Mouse (Mus musculus) liver, postnatal 0 days (tissue): ENCODE results near the gene Kctd17. TPM values are rescaled to one million over a fixed set of nuclear protein-coding genes. Genes with fewer than 3 reads are reported as not detected.

Experiments used
- ATAC-seq: fragments of 200-750 bp; cut with Nextera tagmentation; 2 replicates; pipeline ENCODE4 v1.8.0; 2017; ENCODE audit warnings: mild to moderate bottlenecking, moderate library complexity
- DNase-seq: peaks from one replicate; pipeline ENCODE4 v3.0.0-alpha.2; 2016
- H3K27ac ChIP-seq: fragments of 300-500 bp; sonication (generic); 2 replicates; pipeline ENCODE4 v1.5.1; 2014; ENCODE audit warnings: antibody characterized with exemption, moderate library complexity, mild to moderate bottlenecking, low read depth
- H3K27me3 ChIP-seq: fragments of 300-500 bp; sonication (generic); 2 replicates; pipeline ENCODE4 v1.6.1; 2014; ENCODE audit warnings: low read length, control low read depth, mixed read lengths; ENCODE audit not compliant: insufficient read depth
- H3K36me3 ChIP-seq: fragments of 300-500 bp; sonication (generic); replicated peaks from 2 replicates; pipeline ENCODE4 v1.6.1; 2014; ENCODE audit warnings: mild to moderate bottlenecking, control low read depth, low read length, moderate library complexity, mixed read lengths; ENCODE audit not compliant: insufficient read depth
- H3K4me1 ChIP-seq: fragments of 300-500 bp; sonication (generic); 2 replicates; pipeline ENCODE4 v1.6.1; 2014; ENCODE audit warnings: antibody characterized with exemption, mild to moderate bottlenecking, control low read depth; ENCODE audit not compliant: insufficient read depth
- H3K4me2 ChIP-seq: fragments of 300-500 bp; sonication (generic); 2 replicates; pipeline ENCODE4 v1.6.1; 2014; ENCODE audit warnings: low read depth, mild to moderate bottlenecking, low read length, moderate library complexity, mixed read lengths
- H3K4me3 ChIP-seq: fragments of 300-500 bp; sonication (generic); 2 replicates; pipeline ENCODE4 v1.5.1; 2014; ENCODE audit warnings: low read depth, low read length
- H3K9ac ChIP-seq: fragments of 300-500 bp; sonication (generic); replicated peaks from 2 replicates; pipeline ENCODE4 v1.6.1; 2014; ENCODE audit warnings: mild to moderate bottlenecking, moderate library complexity
- H3K9me3 ChIP-seq: fragments of 300-500 bp; sonication (generic); 2 replicates; pipeline ENCODE4 v1.6.1; 2016; ENCODE audit warnings: mild to moderate bottlenecking, control low read depth, low read length, mixed read lengths
- CTCF ChIP-seq: sonication (generic); IDR thresholded peaks from 2 replicates; pipeline ENCODE4 v1.5.1; 2016; ENCODE audit warnings: antibody characterized with exemption, low read depth
- EP300 ChIP-seq: IDR thresholded peaks from 2 replicates; pipeline ENCODE4 v1.6.1; 2016; ENCODE audit warnings: antibody characterized with exemption, low read depth, mild to moderate bottlenecking
- WGBS: fragments of 180-500 bp; shearing (Covaris S2); extraction: QIAGEN DNeasy Blood & Tissue Kit; methylation state at CpG from one replicate; pipeline ENCODE4 v1.1.7; 2014; ENCODE audit not compliant: insufficient replicate concordance; 5-methylcytosine and 5-hydroxymethylcytosine counted together
- polyA plus RNA-seq: library from polyadenylated mRNA; unstranded; fragments of >200 nt; fragmentation: Nextera tagmentation; extraction: Ambion mirVana; gene quantifications from 2 replicates; pipeline ENCODE4 v1.2.1, GENCODE M21; 2015

The Kctd17 gene
- polyA plus RNA-seq, 1 experiment from 2014 or later: 6.0 TPM

DNA sequence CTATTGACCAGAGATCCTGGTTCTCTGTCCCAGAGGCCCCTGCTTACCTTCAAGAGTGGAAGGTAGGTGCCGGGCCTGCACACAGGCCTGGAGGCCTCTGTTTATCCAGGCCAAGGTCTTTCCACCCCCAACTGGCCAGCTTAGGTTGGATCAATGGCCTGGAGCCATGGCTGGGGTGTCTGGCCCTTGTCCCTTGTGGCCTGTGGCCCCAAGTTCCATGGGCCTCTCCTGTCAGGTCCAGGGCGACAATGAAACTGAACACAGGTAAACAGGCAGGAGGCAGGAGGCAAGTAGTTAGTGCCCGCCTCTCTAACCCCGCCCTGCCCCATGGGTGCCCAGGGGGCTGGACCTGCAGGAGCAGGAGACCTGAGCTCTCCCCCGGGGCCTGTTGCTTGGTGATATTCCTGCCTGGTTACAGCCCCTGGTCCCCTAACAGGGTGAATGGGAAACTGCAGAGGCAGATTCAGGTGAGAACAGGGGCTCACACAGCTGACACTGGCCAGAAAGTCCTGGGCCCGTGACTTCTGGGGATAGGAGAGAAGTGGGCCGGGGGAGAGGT, 40.1 kb downstream of the Kctd17 start, which contains the start of gene Tmprss6:
TSS of gene Tmprss6 (minus strand) at position 256 of the 559 bp plus-strand sequence.
- Histone ChIP-seq H3K4me1 (peaks cover 11% of the 10 kb centered on the region), H3K36me3 (no peaks in the 10 kb centered on the region), H3K4me2 (peak within 1 kb of the TSS; percentile 67), H3K27ac (peak within 1 kb of the TSS; percentile 90), H3K4me3 (peak within 1 kb of the TSS; percentile 43), H3K9me3 (no peaks in the 10 kb centered on the region), H3K9ac (peak within 1 kb of the TSS; percentile 68), H3K27me3 (no peaks in the 10 kb centered on the region)
- TF ChIP-seq CTCF (no peak), EP300 (no peak)
- ATAC-seq (peak; percentile 85), DNase-seq (peak; percentile 76)
- WGBS: 64% methylated on average over 7 of the region's 7 CpGs

DNA sequence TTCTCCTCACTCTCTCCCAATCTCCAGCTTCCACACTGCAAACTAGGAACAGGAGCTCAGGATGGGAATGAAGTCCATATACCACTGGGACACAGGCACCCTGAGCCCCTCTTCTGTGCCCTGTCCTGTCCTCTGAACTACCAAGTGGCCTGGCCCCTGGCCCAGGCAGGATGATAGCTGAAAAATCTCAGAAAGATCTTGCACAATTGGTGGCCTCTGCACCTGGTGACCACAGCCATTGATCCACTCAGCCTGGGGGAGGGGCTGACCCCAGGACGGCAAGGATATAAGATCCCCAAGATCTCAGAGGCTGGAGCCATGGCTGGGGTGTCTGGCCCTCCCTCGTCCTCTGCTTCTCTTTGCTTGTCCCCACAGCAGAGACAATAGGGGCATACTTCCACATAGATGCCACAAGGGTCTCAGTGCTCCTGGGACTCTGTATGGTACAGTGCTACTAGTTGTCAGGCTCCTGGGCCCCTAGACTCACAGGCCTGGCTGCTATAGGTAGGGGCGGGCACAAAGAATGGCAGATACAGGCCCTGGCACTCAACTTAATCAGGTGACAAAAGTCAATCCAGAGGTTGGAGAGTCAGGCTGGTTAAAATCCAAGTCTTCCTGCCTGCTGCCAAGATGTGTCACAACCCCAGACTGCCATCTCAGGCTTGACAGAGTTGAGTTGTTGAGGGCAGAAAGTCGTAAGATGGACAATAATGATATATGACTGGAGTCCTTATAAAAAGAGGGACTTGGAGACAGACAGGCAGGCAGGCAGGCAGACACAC, 42.3 kb downstream of the Kctd17 start:
- WGBS: 50% methylated on average over 4 of the region's 4 CpGs
- peak; percentile 73 for ATAC-seq

DNA sequence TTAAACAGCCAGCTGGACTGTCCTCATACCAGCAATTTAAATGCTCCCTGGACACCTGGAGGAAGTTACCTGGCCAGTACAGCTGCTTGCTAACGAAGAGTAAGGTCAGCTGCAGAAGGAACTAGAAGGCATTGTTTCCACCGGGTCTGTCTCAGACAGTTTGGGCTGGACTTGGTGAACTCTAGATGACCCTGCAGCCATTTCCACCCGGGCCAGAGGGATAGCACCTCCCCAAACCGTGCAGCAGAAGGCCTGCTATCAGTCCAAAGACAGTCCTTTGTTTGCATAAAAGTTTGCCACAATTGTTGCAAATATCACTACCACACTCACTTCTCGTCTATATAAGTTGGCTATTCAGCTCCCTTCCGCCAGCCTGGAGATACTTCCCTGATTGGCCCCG, 43.5 kb downstream of the Kctd17 start:
- H3K9ac ChIP-seq: no peak overlapping the region
- H3K4me2 ChIP-seq: no peak overlapping the region
- peaks cover 11% of the 10 kb centered on the region for H3K4me1 ChIP-seq
- no peaks in the 10 kb centered on the region for H3K36me3 ChIP-seq
- 33% methylated on average over 7 of the region's 7 CpGs for WGBS
- ATAC-seq: no peak
- H3K4me3 ChIP-seq: no peak overlapping the region
- TF ChIP-seq EP300 (no peak), CTCF (no peak)
- DNase-seq: no peak
- no peaks in the 10 kb centered on the region for H3K27me3 ChIP-seq
- no peak overlapping the region for H3K27ac ChIP-seq
- H3K9me3 ChIP-seq: no peaks in the 10 kb centered on the region

More for the DNA sequence above, 42.3 kb downstream of the Kctd17 start:
- Histone ChIP-seq H3K27me3 (no peaks in the 10 kb centered on the region), H3K27ac (peak overlapping the region; percentile 82), H3K4me1 (peaks cover 11% of the 10 kb centered on the region), H3K9ac (no peak overlapping the region), H3K9me3 (no peaks in the 10 kb centered on the region), H3K4me3 (no peak overlapping the region), H3K36me3 (no peaks in the 10 kb centered on the region), H3K4me2 (no peak overlapping the region)
- peak; percentile 81 for DNase-seq
- TF ChIP-seq CTCF (no peak), EP300 (peak; percentile 76; the same call in 1 of the 2 replicates)

DNA sequence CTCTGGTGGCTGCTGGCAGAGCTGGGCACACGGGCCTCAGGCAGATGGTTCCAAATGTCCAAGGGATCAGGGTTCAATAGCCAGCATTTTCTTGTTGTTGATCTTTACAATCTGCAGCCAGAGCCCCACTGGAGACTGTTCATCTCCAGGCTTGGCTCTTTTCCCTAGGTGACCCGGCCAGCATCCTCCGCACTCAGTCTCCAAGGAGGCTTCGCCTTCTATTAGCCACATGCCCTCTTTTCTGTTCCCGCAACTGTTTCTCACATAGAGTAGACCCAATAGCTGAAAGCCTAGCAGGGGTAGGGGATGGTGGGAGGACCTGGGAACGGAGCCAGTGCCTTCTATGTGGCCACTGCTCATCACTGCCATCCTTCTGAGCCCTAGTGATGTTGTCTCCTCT, 45.1 kb downstream of the Kctd17 start:
- Histone ChIP-seq H3K4me2 (no peak overlapping the region), H3K4me1 (peaks cover 11% of the 10 kb centered on the region)
- WGBS: 72% methylated on average over 6 of the region's 6 CpGs

DNA sequence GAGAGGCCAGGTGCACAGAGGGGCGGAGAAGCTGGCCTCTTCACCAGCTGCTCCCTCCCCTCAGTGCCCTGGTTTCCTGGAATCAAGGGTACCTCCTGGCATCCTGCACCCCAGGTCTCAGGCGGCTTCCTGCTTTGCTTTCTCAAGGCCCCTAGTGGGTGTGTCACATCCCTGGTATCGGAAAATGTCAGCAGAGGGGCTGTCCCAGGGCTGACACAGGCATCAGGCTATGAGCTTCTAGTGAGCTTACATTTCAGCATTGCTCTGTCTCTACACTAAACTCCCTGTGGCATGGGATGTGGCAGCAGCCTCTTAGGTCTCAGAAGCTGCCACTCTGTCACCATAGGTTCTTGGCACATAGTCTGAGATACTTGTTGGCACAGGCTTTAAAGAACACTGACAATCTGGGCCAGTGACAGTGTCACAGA, 47.3 kb downstream of the Kctd17 start:
- Histone ChIP-seq H3K4me3 (no peak overlapping the region), H3K27ac (no peak overlapping the region), H3K9me3 (no peaks in the 10 kb centered on the region), H3K36me3 (no peaks in the 10 kb centered on the region), H3K9ac (no peak overlapping the region), H3K4me2 (no peak overlapping the region), H3K4me1 (peaks cover 4% of the 10 kb centered on the region), H3K27me3 (no peaks in the 10 kb centered on the region)
- no peak for DNase-seq
- ATAC-seq: no peak
- no peak for TF ChIP-seq EP300
- no peak for TF ChIP-seq CTCF
- 48% methylated on average over 3 of the region's 3 CpGs for WGBS

More for the DNA sequence above, 45.1 kb downstream of the Kctd17 start:
- H3K36me3 ChIP-seq: no peaks in the 10 kb centered on the region
- no peak overlapping the region for H3K9ac ChIP-seq
- DNase-seq (no peak), ATAC-seq (no peak)
- no peak overlapping the region for H3K27ac ChIP-seq
- no peak overlapping the region for H3K4me3 ChIP-seq
- H3K27me3 ChIP-seq: no peaks in the 10 kb centered on the region
- H3K9me3 ChIP-seq: no peaks in the 10 kb centered on the region
- TF ChIP-seq CTCF (no peak), EP300 (no peak)

DNA sequence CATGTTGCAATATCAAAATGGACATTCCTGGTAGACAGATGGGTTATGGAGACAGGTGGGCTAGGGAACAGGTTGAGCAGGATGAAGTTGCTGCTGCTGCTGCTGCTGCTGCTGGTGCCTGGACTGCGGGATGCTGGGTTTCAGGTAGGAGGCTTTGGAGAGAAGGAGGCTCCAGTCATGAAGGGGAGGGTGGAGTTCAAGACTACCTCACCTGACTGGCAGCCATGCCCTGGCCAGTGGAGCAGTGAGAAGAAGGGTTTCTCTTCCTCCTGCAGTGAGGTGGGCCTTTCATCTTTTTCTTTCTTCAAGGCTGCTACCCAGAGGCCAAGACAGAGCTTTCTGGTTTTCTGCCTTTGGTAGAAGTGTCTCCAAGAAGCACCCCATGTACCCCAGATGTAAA, 48.5 kb downstream of the Kctd17 start:
- WGBS: 72% methylated on average over 1 of the region's 1 CpGs
- no peaks in the 10 kb centered on the region for H3K27me3 ChIP-seq
- no peak overlapping the region for H3K4me3 ChIP-seq
- no peaks in the 10 kb centered on the region for H3K9me3 ChIP-seq
- H3K27ac ChIP-seq: no peak overlapping the region
- H3K4me2 ChIP-seq: no peak overlapping the region
- no peak for DNase-seq
- no peak overlapping the region for H3K9ac ChIP-seq
- H3K36me3 ChIP-seq: no peaks in the 10 kb centered on the region
- TF ChIP-seq CTCF (no peak), EP300 (no peak)
- H3K4me1 ChIP-seq: peaks cover 10% of the 10 kb centered on the region
- no peak for ATAC-seq
